Mouse (Mus musculus): ENCODE results near the gene Tmprss13. TPM values are rescaled to one million over a fixed set of nuclear protein-coding genes. Genes with fewer than 3 reads are reported as not detected.

Tmprss13 gene
- polyA plus RNA-seq, 1 experiment from 2014 or later = 0.38 TPM

DNA sequence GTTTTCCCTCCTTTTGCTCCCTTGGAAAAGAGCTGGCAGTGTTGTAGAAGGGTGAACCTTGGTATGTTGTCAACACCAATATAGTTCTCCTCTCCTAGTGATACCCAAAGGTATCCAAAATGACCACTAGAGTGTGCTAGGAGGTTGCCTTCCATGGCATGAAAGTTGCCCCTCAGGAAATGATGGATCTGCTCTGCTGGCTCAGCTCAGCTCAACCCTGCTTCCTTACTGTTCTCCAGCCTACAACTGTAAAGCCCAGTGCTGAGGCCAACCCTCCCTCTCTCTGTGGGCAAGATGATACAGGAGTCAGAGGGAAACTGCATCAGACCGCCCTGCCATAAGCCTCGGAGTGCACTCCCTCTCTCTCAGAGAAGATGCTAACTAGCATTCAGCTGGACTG lies 26.6 kb downstream of the Tmprss13 start:
- WGBS = 62% methylated on average over 2 of the region's 2 CpGs
- Histone ChIP-seq H3K4me1 (no peaks in the 10 kb centered on the region), H3K4me2 (no peak overlapping the region), H3K4me3 (replicated peaks) (no peak overlapping the region), H3K9me3 (replicated peaks) (no peaks in the 10 kb centered on the region), H3K36me3 (no peaks in the 10 kb centered on the region), H3K9ac (no peak overlapping the region), H3K27me3 (no peaks in the 10 kb centered on the region), H3K27ac (no peak overlapping the region)
- ATAC-seq (replicated peaks; ENCODE audit: low FRiP score) = peak; percentile 49; the same call in 1 of the 2 replicates

DNA sequence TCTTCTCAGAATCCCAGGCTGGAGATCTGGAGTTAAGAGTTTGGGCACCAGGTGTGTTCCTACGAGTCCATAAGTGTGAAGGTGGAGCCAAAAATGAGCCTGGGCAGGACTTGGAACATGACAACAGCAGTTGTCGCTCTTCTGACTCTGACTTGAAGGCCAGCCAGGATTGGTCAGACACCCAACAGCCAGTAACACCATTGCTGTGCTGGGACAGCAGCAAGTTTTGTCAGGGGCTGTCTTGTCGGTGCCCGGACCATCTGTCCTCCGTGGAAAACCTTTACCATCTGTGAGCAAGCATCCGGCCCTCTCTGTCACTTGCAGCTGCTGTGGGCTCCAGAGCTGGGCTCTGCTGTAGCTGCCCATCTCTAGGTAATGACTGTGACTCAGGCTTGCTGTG lies 27.4 kb downstream of the Tmprss13 start:
- Histone ChIP-seq H3K4me3 (replicated peaks) (no peak overlapping the region), H3K9ac (no peak overlapping the region), H3K9me3 (replicated peaks) (no peaks in the 10 kb centered on the region), H3K27me3 (no peaks in the 10 kb centered on the region), H3K36me3 (no peaks in the 10 kb centered on the region), H3K27ac (no peak overlapping the region), H3K4me2 (no peak overlapping the region), H3K4me1 (no peaks in the 10 kb centered on the region)
- no peak for ATAC-seq (replicated peaks; ENCODE audit: low FRiP score)
- WGBS = 70% methylated on average over 6 of the region's 6 CpGs

DNA sequence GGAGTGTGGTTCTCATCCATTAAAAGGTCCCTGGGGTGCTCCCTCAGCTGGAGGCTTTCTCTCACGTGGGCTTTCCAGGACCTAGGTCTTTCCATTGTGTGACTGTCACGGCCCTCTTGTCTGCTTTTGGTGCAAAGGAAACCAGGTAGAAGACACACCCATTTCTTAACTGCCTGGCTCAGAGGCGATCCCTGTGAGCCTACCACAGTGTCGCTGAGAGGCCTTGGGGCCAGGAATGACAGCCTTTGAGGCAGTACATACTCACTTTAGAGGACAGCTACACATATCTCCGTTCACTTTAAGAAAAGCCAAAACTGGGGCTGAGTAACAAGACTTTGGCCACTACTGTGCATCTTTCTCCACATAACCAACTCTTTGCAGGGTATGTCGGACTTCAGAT lies 29.7 kb downstream of the Tmprss13 start:
- no peaks in the 10 kb centered on the region for H3K9me3 ChIP-seq (replicated peaks)
- 76% methylated on average over 6 of the region's 6 CpGs for WGBS
- no peak overlapping the region for H3K9ac ChIP-seq
- ATAC-seq (replicated peaks; ENCODE audit: low FRiP score) = no peak
- H3K27ac ChIP-seq = no peak overlapping the region
- H3K4me1 ChIP-seq = no peaks in the 10 kb centered on the region
- no peak overlapping the region for H3K4me3 ChIP-seq (replicated peaks)
- no peaks in the 10 kb centered on the region for H3K36me3 ChIP-seq
- H3K4me2 ChIP-seq = no peak overlapping the region
- no peaks in the 10 kb centered on the region for H3K27me3 ChIP-seq

DNA sequence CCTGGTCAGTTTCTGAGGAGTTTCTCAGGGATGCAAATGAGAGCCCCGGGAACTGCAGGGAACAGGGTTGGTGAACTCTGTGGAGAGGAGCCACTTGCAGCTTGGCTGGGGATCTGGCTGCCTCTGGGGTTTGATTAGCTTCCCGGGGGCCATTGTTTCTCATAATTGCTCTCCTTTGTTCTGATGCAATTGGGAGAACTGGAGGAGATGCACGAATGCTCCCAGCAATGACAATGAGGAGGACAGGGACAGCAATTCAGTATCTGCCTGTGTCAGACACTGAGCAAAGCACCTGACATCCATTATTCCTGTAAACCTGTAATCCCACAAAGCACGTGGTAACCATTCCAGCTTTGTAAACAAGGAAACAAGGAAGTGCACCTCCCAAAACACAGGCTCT lies 30.3 kb downstream of the Tmprss13 start:
- Histone ChIP-seq H3K9ac (no peak overlapping the region), H3K4me3 (replicated peaks) (no peak overlapping the region), H3K27me3 (no peaks in the 10 kb centered on the region), H3K36me3 (no peaks in the 10 kb centered on the region), H3K4me1 (no peaks in the 10 kb centered on the region), H3K9me3 (replicated peaks) (no peaks in the 10 kb centered on the region), H3K4me2 (no peak overlapping the region), H3K27ac (no peak overlapping the region)
- ATAC-seq (replicated peaks; ENCODE audit: low FRiP score) = no peak
- 29% methylated on average over 4 of the region's 4 CpGs for WGBS

DNA sequence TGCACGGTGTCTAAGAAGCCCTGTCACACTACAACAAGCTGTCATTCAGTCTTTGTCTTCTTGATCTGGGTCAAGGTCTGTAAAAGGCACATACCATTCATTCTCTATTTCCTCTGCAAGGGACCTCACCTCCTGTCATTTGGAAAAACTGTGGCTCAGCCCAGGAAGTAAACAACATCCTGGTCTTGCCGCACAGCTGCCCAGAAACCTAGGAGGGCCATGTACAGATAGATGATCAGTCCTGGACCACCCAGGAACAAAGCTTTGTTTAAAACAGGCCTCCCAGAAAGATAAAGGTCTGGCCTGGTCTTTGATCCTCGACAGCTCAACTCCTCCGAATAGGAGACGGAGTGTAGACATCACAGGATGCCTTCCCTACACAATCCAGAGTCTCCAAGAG lies 31.0 kb downstream of the Tmprss13 start:
- WGBS = 32% methylated on average over 5 of the region's 5 CpGs
- H3K9me3 ChIP-seq (replicated peaks) = no peaks in the 10 kb centered on the region
- no peak overlapping the region for H3K9ac ChIP-seq
- no peak overlapping the region for H3K4me2 ChIP-seq
- H3K27ac ChIP-seq = no peak overlapping the region
- no peaks in the 10 kb centered on the region for H3K4me1 ChIP-seq
- ATAC-seq (replicated peaks; ENCODE audit: low FRiP score) = no peak
- H3K36me3 ChIP-seq = no peaks in the 10 kb centered on the region
- H3K27me3 ChIP-seq = no peaks in the 10 kb centered on the region
- H3K4me3 ChIP-seq (replicated peaks) = no peak overlapping the region

DNA sequence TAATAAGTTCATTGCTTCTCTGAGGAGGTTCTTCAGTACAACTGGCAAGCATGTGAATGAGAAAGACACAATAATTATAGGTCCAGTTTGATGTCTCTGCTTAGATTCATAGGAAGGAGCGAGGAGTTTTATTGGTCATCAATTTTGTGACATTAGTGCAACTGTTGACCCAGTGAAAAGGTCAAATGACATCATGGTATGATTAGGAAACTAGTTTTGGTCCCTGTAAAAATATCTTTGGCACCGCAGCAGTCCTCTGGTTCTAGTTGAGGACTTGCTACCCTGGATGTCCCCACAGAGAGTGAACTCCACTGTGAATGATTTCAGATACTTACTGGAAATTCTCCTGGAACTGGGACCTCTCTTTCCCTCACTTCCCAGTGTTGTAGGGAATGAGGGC lies 36.3 kb downstream of the Tmprss13 start:
- Histone ChIP-seq H3K27ac (no peak overlapping the region), H3K36me3 (no peaks in the 10 kb centered on the region), H3K4me1 (no peaks in the 10 kb centered on the region), H3K9ac (no peak overlapping the region), H3K4me2 (no peak overlapping the region), H3K27me3 (no peaks in the 10 kb centered on the region), H3K4me3 (replicated peaks) (no peak overlapping the region), H3K9me3 (replicated peaks) (no peaks in the 10 kb centered on the region)
- no peak for ATAC-seq (replicated peaks; ENCODE audit: low FRiP score)
- 68% methylated on average over 2 of the region's 2 CpGs for WGBS

DNA sequence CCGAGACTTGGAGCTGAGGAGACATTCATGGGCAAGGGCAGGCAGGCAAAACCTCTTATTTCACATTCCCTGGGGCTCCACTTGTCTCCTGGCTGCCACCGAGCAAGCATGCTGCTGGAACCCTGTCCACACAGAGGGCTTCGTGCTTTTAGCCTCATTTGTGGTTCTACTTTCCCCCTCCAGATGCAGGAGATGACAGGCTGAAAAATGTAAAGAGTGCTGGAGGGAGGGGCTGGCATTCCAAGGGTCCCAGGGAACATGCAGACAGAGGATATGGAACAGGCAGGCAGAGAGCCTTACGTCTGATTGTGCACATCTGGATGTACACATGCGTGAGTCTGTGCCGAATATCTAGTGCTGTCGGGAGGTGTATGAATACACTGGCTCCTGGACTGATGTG lies 39.5 kb downstream of the Tmprss13 start:
- no peak overlapping the region for H3K9ac ChIP-seq
- H3K4me3 ChIP-seq (replicated peaks) = no peak overlapping the region
- no peaks in the 10 kb centered on the region for H3K4me1 ChIP-seq
- H3K9me3 ChIP-seq (replicated peaks) = no peaks in the 10 kb centered on the region
- 59% methylated on average over 7 of the region's 7 CpGs for WGBS
- no peaks in the 10 kb centered on the region for H3K36me3 ChIP-seq
- H3K27me3 ChIP-seq = no peaks in the 10 kb centered on the region
- no peak overlapping the region for H3K27ac ChIP-seq
- no peak overlapping the region for H3K4me2 ChIP-seq
- ATAC-seq (replicated peaks; ENCODE audit: low FRiP score) = no peak

DNA sequence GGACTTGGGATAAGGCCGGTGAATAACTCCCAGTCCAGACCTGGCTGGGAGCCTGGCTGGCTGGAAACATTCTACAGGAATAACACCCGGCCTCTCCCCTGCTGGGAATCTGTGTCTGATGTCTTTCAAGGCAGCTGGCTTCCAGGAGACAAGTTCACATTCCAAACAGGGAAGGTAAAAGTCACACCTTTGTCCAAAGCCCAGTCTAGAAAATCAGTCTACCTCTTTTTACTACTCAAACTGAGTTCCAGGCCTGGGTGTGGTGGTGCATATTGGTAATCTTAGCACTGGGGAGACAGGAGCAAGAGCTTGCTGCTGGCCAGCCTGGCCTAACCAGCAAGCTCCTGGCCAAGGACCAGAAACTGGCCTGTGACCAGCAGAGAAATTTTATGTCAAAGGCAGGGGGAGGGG lies 43.2 kb downstream of the Tmprss13 start:
- Histone ChIP-seq H3K4me3 (replicated peaks) (no peak overlapping the region), H3K36me3 (no peaks in the 10 kb centered on the region), H3K27ac (no peak overlapping the region), H3K9ac (no peak overlapping the region), H3K4me1 (0 out of 2 replicates have a peak, but pooled peaks cover 4% of the 10 kb centered on the region), H3K27me3 (no peaks in the 10 kb centered on the region), H3K4me2 (no peak overlapping the region), H3K9me3 (replicated peaks) (no peaks in the 10 kb centered on the region)
- ATAC-seq (replicated peaks; ENCODE audit: low FRiP score) = no peak
- 50% methylated on average over 2 of the region's 2 CpGs for WGBS

DNA sequence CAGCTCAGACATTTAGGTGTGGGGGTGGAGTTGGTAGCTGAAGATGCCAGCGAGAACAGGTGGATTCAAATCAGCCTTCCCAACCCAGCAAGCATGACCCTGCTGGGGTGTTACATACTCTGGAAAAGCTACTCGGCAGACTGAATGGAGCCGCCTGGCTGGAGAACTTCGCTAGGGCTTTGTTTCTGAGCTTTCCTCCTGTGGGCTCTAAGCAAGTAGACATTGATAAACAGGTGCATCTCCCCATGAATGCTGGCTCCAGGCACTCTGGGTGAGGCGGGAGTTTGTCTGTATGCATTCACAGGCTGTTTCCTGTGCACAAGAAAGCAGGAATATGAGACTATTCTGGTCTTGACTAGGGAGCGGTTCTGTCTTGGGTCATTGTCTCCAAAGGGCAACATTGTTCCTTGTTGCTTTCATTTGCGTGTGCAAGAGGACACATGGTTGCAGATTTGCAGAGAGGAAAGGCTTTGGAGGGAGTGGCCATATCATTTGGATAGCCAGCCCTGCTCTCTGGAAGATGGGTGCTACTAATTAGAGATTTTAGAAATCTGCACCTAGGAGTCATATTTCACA lies 44.8 kb downstream of the Tmprss13 start:
- Histone ChIP-seq H3K9me3 (replicated peaks) (no peaks in the 10 kb centered on the region), H3K4me1 (peaks cover 13% of the 10 kb centered on the region; the same call in 1 of the 2 replicates), H3K27ac (no peak overlapping the region), H3K4me3 (replicated peaks) (no peak overlapping the region), H3K9ac (no peak overlapping the region), H3K4me2 (no peak overlapping the region), H3K36me3 (no peaks in the 10 kb centered on the region), H3K27me3 (no peaks in the 10 kb centered on the region)
- no peak for ATAC-seq (replicated peaks; ENCODE audit: low FRiP score)
- WGBS = 61% methylated on average over 7 of the region's 7 CpGs

DNA sequence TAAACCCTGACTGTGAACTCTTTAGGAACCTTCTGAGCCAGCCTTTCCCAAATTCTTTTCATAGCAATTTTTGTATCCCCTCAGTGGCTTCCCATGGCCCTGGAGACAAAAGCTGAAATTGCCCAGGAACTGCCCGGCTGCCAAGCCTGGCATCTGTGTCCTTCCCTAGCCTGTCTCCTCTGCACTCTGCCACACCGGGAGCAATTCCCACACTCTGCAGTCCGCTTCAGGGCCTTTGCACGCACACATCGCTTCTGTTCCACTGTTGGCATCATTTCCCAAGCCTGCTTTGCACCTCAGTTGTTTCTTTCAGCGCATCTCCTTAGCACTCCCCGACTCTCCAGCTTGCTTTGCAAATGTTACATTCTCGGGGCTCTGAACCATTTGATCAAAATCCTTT lies 48.8 kb downstream of the Tmprss13 start:
- WGBS = 45% methylated on average over 8 of the region's 8 CpGs
- H3K9me3 ChIP-seq (replicated peaks) = no peaks in the 10 kb centered on the region
- no peak overlapping the region for H3K9ac ChIP-seq
- H3K27me3 ChIP-seq = no peaks in the 10 kb centered on the region
- no peak for ATAC-seq (replicated peaks; ENCODE audit: low FRiP score)
- peak overlapping the region; percentile 69 for H3K27ac ChIP-seq
- peaks cover 42% of the 10 kb centered on the region for H3K4me1 ChIP-seq
- no peaks in the 10 kb centered on the region for H3K36me3 ChIP-seq
- no peak overlapping the region for H3K4me2 ChIP-seq
- no peak overlapping the region for H3K4me3 ChIP-seq (replicated peaks)

DNA sequence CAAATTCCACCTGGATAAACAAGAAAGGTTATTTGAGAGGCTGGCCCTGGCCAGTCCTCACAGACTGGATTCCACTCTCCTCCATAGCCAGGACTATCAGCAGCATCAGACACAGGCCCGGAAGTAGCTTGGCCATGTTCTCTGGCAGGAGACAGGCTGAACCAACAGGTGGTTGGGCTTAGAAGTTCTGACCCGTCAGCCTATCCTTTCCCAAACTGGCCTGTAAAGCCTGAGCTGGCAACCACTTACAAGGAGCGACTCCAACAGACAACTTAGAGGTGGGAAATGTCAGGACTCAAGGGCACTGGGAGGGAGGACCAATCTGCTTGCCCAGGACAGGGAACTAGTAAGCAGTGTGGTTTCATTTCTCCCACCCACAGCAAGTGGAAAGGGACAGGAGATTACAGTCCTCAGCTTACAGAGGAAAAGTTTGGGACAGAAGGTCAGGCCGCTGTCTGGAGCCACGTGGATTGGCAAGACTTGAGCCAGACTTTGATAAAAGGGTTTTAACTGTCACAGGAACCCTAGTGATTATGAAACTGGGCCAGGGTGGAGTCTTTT lies 49.5 kb downstream of the Tmprss13 start:
- Histone ChIP-seq H3K4me1 (peaks cover 48% of the 10 kb centered on the region), H3K36me3 (no peaks in the 10 kb centered on the region), H3K9ac (no peak overlapping the region), H3K9me3 (replicated peaks) (no peaks in the 10 kb centered on the region), H3K27me3 (no peaks in the 10 kb centered on the region), H3K4me2 (no peak overlapping the region), H3K27ac (peak overlapping the region; percentile 69), H3K4me3 (replicated peaks) (no peak overlapping the region)
- WGBS = 27% methylated on average over 5 of the region's 5 CpGs
- peak; percentile 54 for ATAC-seq (replicated peaks; ENCODE audit: low FRiP score)

DNA sequence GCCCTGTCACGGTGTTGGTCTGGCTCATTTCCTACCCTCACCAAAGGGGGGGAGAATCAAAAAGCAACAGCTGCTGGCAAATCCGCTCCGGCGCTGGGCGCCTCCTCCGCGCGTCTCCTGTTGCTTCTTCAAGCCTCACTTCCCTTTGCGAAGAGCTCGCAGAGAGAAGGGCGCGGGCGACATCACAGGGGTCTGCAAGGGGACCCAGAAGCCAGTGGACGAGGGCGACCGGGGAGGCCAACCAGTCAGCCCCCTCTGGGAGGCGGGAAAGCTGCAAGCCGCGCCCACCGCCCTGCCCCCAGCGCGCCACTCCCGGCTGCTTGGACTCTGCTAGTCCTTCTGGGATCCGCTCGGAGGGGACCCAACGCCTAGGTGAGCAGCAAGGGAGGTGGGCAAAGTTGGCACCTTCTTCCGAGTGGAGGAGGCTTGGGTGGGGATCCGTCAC lies 51.2 kb downstream of the Tmprss13 start, which contains the start of gene Fxyd6:
Fxyd6 (plus strand) TSS at position 69 of the 445 bp plus-strand sequence.
- H3K4me1 ChIP-seq = peaks cover 62% of the 10 kb centered on the region
- peak within 1 kb of the TSS; percentile 70 for H3K4me3 ChIP-seq (replicated peaks)
- no peaks in the 10 kb centered on the region for H3K9me3 ChIP-seq (replicated peaks)
- peak within 1 kb of the TSS; percentile 88 for H3K4me2 ChIP-seq
- peak within 1 kb of the TSS; percentile 79 for H3K27ac ChIP-seq
- H3K9ac ChIP-seq = peak within 1 kb of the TSS; percentile 64
- H3K27me3 ChIP-seq = no peaks in the 10 kb centered on the region
- ATAC-seq (replicated peaks; ENCODE audit: low FRiP score) = peak; percentile 83
- no peaks in the 10 kb centered on the region for H3K36me3 ChIP-seq
- under 1% methylated on average over 28 of the region's 28 CpGs for WGBS
